Mouse (Mus musculus) hindlimb bud, embryonic 11.5 days (tissue): ENCODE results near the gene Mthfd1l.
"Not testable (repeated sequence)": the region's sequence is repeated elsewhere in the genome, so short reads cannot be mapped to it uniquely, and the experiment has no call there.

Experiments
- DNase-seq: peaks from one replicate; pipeline ENCODE4 v3.0.0-alpha.2; 2012; ENCODE audit warnings: low read depth, low spot score; ENCODE audit errors: extremely low spot score

The Mthfd1l gene

DNA sequence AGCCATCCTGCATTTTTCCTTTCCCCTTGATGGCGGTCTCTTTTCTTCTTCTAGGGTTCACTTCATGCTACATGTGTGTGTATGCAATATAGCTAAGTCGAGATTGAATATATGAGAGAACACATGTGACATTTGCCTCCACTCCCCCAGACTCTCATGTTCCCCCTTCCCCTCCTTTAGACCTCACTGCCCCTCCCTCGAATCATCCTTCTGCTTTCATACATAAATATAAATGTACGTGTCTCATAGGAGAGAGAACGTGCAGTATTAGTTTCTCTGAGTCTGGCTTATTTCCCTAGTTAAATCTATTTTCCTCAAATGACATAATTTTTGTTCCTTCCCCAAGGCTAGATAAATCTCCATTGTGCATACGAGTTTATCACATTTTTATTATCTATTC is 226.1 kb downstream of the Mthfd1l start:
- DNase-seq = no peak

DNA sequence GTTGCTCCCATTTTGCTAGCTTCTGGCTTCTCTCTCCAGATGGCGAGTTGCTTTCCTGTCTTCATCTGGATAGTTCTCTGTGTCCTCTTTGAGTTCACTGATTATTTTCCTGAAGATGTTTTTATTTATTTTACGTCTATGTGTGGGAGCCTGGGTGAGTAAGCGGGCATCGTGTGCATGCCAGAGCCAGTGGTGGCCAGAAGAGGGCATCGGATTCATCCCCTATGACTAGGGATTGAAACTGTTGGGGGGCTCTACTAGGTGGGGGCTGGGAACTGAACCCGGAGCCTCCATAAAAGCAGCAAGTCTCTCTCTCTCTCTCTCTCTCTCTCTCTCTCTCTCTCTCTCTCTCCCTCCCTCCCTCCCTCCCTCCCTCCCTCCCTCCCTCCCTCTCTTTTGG is 227.0 kb downstream of the Mthfd1l start:
- no peak for DNase-seq

DNA sequence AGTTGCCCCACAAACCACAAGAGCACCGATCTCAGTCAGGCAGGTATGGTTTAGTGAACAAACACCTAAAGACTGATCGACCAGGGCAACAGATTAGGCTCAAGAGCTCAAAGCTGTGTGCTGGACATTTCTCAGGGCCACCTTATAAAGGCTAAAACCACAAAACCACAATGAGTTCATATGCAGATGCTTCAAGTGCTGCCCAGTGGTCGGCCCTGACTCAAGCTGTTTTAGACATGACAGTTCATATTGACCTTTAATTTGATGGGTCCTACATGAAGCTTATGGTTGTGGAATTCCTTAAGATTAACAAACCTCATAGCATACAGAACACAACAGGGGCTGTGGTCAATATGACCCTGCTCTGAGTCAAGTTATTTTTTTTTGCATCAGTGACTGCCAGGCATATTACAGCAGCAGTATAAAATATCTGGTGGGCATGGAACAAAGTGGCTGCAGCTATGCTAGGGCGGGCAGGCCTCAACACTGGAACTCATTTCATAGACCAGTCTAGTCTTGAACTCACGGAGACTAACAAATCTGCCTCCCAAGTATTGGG is 227.7 kb downstream of the Mthfd1l start:
- DNase-seq = no peak

DNA sequence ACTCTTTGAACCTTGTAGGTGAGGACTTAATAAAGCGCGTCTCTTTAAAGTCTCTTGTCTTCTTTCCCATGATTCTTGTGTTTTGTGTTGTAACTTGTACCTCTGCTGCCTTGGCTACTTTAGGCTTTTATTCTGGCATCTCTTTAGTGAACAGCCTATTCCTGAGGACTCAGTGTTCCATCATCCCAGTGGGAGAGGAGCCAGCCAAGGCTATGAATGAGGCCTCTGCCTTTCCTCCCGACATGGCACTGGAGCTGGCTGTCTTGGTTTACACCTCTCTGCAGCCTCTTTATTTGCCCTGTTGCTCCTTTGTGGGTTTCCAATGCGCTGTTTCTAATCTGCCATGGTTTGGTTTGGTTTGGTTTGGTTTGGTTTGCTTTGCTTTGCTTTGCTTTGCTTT is 228.2 kb downstream of the Mthfd1l start:
- no peak for DNase-seq

DNA sequence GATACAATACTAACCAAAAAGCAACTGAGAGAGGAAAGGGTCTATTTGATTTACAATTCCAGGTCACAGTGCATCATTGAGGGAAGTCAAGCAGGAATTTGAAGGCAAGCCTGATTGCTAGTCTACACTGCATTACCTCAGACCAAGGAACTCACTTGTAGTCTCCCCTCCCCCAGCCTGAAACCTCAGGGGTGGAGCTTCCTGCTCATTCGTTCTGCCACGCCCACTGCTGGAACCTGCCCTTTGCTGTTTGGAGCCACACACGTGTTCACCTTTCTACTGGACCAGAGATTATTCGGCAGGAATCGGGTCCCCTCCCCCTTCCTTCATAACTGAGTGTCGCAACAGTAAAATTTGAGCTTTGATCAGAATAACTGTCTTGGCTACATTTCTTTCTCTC is 230.7 kb downstream of the Mthfd1l start:
- DNase-seq = not testable (repeated sequence)

DNA sequence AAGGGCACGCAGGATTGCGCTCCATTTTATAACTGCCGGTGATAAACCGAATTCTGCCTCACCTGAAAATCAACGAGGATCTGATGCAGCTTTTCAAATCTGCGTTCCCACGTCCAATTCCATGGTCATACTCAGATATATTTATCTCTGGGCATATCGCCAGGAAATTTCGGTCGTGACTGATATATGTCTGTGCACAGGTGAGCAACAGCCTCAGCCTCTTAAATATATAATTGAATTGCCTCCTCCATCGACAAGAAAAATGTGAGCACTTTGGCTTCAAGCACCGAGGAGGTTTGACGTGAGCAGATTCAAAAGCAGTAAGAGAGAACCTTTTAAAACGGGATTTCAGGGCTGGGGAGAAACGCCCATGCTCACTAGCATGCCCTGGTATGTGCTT is 236.1 kb downstream of the Mthfd1l start:
- DNase-seq = no peak

DNA sequence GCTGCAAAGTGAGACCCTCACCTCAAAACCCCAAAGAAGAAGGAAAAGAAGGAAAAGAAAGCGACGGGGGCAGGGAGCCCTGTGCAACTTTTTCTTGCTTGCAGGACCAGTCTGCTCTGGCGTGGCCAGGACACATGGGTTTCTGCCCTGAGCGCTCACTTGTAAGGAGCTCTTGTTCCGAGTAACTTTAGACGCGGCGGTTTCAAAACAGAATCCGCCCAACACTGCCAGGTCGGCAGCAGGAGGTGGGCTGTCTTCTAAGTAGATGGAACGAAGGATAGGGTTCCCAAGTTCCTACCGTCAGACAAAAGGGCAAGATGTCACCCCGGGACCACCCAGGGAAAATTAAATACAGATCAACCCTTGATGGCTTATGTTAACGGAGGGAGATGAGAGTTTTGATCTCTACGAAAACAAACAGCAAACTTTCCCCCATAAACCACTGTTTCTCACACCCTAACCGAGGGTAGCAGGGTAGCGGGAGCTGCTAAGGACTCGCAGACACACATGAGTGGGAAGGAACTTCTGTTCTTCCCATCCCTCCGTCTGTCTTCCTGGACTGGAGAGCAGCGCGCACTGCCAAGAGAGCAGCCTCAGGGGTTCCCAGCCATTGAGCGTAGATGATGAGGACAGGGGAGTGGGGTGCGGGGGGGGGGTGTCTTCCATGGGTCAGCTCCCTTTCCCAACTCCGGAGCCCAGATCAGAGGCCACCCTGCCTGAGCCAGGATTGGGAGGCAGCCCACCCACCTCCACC is 237.6 kb downstream of the Mthfd1l start:
- DNase-seq = no peak

DNA sequence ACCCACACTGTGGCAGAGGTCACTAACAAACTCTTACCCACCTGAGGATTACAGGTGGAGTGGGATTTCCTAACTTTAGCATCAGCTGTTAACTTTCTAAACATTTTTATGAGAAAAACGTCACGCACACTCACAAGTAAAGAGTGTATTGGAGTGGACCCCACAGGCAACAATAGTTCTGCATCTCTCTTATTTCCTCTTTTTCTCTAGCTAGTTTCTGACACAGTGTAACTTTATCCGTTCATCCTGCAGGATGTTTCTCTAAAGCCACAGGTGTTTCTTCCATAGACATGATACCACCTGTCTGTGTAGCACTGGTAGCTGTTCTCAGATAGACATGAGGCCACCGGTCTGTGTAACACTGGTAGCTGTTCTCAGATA is 238.1 kb downstream of the Mthfd1l start:
- DNase-seq = no peak
